Mouse (Mus musculus): ENCODE results near the gene Tspan18. TPM values are rescaled to one million over a fixed set of nuclear protein-coding genes. Genes with fewer than 3 reads are reported as not detected.

Gene Tspan18
- polyA plus RNA-seq, 1 experiment from 2014 or later = 47.9 TPM

DNA sequence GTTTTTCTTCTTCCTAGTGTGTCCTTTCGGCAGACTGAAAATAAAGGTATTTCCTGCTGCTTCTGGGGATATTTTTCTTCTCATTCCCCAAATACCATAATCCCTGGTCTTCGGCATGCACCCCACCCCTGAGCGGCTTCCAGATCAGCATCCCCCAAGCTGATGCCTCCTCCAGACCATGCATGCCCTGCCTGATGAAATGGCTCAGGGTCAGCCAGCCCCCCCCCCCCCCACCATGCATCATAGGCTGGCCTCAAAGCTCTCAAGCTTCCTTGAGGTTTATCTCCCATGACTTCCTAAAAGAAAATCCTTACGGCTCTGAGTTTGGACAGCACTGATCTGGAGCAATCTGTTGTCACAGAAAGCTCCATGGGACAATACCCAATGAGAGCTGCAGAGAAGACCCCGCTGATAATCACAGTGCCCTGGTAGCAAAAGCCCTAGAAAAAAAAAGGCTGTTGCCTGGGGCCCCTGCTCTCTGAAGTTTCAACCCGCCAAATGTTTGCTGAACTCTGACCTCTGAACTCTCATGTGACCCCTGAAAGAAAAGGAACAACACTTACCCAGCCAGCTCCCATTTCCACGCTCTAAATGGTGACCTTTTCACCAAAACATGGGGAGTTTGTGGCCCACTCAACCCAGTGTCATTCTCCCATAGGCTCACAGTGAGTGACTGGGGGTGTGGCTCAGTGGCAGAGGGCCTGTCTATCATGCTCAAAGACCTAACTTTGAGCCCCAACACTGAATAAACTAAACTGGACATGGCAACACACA lies 43.8 kb downstream of the Tspan18 start:
- Histone ChIP-seq H3K27ac (ENCODE audit: low read depth, low read length) (peak overlapping the region; percentile 78), H3K4me1 (ENCODE audit: control insufficient read depth, insufficient read depth, low read length) (peaks cover 65% of the 10 kb centered on the region), H3K36me3 (ENCODE audit: control insufficient read depth, insufficient read depth, low read length) (peaks cover 2% of the 10 kb centered on the region; the same call in 1 of the 2 replicates), H3K4me3 (ENCODE audit: low read depth, low read length) (no peak overlapping the region), H3K4me2 (no peak overlapping the region), H3K27me3 (ENCODE audit: control insufficient read depth, insufficient read depth, low read length) (no peaks in the 10 kb centered on the region), H3K9me3 (ENCODE audit: control insufficient read depth, low read length) (no peaks in the 10 kb centered on the region), H3K9ac (ENCODE audit: low read length) (no peak overlapping the region; the same call in 1 of the 2 replicates)
- DNase-seq (ENCODE audit: low spot score, missing footprints) (peak; percentile 93), ATAC-seq (ENCODE audit: low FRiP score) (peak; percentile 60)
- WGBS = 11% methylated on average over 7 of the region's 7 CpGs

DNA sequence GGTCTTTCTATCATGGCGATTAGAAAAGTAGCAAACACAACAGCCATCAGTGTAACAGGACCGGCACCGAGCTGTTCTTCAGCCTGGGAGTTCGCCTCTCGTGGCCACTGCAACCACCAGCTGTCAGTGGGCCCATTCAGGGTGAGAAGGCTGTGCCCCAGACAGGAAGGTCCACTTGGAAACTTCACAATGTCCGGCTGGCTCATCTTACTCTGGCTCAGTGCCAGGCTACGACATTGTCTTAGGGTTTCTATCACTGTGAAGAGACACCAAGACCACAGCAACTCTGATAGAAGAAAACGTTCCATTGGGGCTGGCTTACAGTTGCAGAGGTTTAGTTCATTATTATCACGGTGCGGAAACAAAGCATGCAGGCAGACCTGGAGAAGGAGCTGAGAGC lies 45.1 kb downstream of the Tspan18 start:
- Histone ChIP-seq H3K4me1 (ENCODE audit: control insufficient read depth, insufficient read depth, low read length) (peaks cover 79% of the 10 kb centered on the region), H3K4me3 (ENCODE audit: low read depth, low read length) (no peak overlapping the region), H3K4me2 (no peak overlapping the region), H3K9me3 (ENCODE audit: control insufficient read depth, low read length) (no peaks in the 10 kb centered on the region), H3K9ac (ENCODE audit: low read length) (no peak overlapping the region), H3K36me3 (ENCODE audit: control insufficient read depth, insufficient read depth, low read length) (peaks cover 2% of the 10 kb centered on the region; the same call in 1 of the 2 replicates), H3K27ac (ENCODE audit: low read depth, low read length) (no peak overlapping the region), H3K27me3 (ENCODE audit: control insufficient read depth, insufficient read depth, low read length) (no peaks in the 10 kb centered on the region)
- ATAC-seq (ENCODE audit: low FRiP score) (no peak), DNase-seq (ENCODE audit: low spot score, missing footprints) (no peak)
- 80% methylated on average over 10 of the region's 10 CpGs for WGBS

DNA sequence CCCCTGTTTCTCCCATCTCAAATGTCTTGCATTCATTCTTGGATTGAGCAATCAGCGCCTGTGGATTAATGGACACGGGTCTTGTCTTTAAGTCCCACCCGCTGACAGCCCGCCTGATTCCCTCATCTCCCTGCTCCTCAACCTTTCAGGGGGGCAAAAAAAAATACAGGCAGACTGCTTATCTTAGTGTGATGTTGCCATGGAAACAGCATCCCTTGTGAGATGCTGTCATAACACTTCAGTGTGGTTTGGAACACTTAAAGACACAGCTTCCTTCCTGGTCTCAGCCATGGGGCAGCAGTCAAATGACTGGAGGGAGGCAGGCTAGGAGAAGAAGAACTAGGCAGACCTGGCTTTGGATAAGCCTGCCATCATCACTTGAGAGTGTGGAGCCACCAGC lies 47.0 kb downstream of the Tspan18 start:
- H3K9me3 ChIP-seq (ENCODE audit: control insufficient read depth, low read length) = no peaks in the 10 kb centered on the region
- H3K4me3 ChIP-seq (ENCODE audit: low read depth, low read length) = no peak overlapping the region
- H3K27ac ChIP-seq (ENCODE audit: low read depth, low read length) = peak overlapping the region; percentile 26
- H3K4me1 ChIP-seq (ENCODE audit: control insufficient read depth, insufficient read depth, low read length) = peaks cover 93% of the 10 kb centered on the region
- no peaks in the 10 kb centered on the region for H3K36me3 ChIP-seq (ENCODE audit: control insufficient read depth, insufficient read depth, low read length)
- peak overlapping the region; percentile 24; the same call in 1 of the 2 replicates for H3K9ac ChIP-seq (ENCODE audit: low read length)
- no peak for ATAC-seq (ENCODE audit: low FRiP score)
- no peak for DNase-seq (ENCODE audit: low spot score, missing footprints)
- no peaks in the 10 kb centered on the region for H3K27me3 ChIP-seq (ENCODE audit: control insufficient read depth, insufficient read depth, low read length)
- 15% methylated on average over 4 of the region's 4 CpGs for WGBS
- H3K4me2 ChIP-seq = no peak overlapping the region

DNA sequence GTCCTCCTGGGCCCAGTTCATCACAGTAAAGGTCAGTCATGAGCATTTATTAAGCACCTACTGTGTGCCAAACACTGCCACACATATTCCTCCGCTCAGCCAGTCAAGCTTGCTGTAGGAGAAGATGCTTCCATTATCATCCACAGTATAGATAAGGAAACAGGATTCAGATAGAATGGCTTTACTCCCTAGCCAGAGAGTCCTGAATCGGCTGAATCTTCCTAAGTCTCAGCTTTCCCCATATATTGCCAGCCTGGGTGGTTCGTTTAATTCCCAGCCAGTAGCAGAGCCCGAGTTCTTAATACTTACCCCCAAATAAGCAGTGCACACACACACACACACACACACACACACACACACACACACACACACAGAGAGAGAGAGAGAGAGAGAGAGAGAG lies 47.6 kb downstream of the Tspan18 start:
- ATAC-seq (ENCODE audit: low FRiP score) (no peak), DNase-seq (ENCODE audit: low spot score, missing footprints) (no peak)
- Histone ChIP-seq H3K9me3 (ENCODE audit: control insufficient read depth, low read length) (no peaks in the 10 kb centered on the region), H3K4me3 (ENCODE audit: low read depth, low read length) (no peak overlapping the region), H3K36me3 (ENCODE audit: control insufficient read depth, insufficient read depth, low read length) (no peaks in the 10 kb centered on the region), H3K4me2 (no peak overlapping the region), H3K4me1 (ENCODE audit: control insufficient read depth, insufficient read depth, low read length) (peaks cover 93% of the 10 kb centered on the region), H3K27me3 (ENCODE audit: control insufficient read depth, insufficient read depth, low read length) (no peaks in the 10 kb centered on the region), H3K27ac (ENCODE audit: low read depth, low read length) (peak overlapping the region; percentile 26), H3K9ac (ENCODE audit: low read length) (peak overlapping the region; percentile 24; the same call in 1 of the 2 replicates)
- 38% methylated on average over 4 of the region's 4 CpGs for WGBS

DNA sequence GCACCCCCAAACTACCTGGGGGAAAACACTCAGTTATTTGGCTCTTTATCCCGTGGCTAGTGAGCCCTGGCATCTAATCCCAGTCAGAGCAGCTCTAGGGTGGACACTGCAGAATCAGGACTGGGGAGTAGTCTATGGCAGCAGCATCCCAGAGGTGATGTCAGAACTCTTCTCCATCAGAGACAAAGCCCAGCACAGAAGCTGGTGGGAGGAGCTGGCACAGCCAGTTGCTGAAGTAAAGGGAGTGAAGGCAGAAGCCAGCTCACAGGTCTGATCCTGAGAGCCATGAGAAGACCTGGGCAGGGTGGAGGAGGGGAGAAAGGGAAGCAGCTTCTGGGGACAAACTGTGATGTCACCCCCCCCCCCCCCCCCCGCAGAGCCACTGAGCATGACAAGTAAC lies 48.0 kb downstream of the Tspan18 start:
- peak; percentile 87 for DNase-seq (ENCODE audit: low spot score, missing footprints)
- H3K27me3 ChIP-seq (ENCODE audit: control insufficient read depth, insufficient read depth, low read length) = no peaks in the 10 kb centered on the region
- H3K9me3 ChIP-seq (ENCODE audit: control insufficient read depth, low read length) = no peaks in the 10 kb centered on the region
- no peak overlapping the region for H3K4me2 ChIP-seq
- H3K9ac ChIP-seq (ENCODE audit: low read length) = no peak overlapping the region; the same call in 1 of the 2 replicates
- WGBS = 38% methylated on average over 1 of the region's 2 CpGs
- peak overlapping the region; percentile 26; the same call in 1 of the 2 replicates for H3K27ac ChIP-seq (ENCODE audit: low read depth, low read length)
- H3K4me1 ChIP-seq (ENCODE audit: control insufficient read depth, insufficient read depth, low read length) = peaks cover 89% of the 10 kb centered on the region
- no peaks in the 10 kb centered on the region for H3K36me3 ChIP-seq (ENCODE audit: control insufficient read depth, insufficient read depth, low read length)
- no peak overlapping the region for H3K4me3 ChIP-seq (ENCODE audit: low read depth, low read length)
- no peak for ATAC-seq (ENCODE audit: low FRiP score)

DNA sequence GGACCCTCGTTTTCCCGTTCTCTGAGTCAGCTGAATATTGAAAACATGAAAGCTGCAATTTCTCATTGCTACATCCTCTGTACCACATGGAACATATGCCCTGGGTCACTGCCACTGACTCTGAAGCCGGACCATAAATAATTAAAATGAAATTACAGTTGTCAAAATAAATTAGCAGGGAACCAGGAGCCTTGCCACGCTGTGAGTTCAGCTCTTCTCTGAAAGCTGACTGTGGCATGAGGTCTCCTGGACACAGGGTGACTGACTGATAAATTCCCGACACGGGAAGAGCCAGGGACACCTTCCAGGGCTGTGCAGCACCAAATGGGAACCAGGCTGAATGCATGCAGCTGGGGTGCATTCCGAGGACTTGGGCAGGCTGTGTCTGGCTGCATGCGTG lies 48.5 kb downstream of the Tspan18 start:
- 54% methylated on average over 8 of the region's 8 CpGs for WGBS
- Histone ChIP-seq H3K9ac (ENCODE audit: low read length) (no peak overlapping the region; the same call in 1 of the 2 replicates), H3K27me3 (ENCODE audit: control insufficient read depth, insufficient read depth, low read length) (no peaks in the 10 kb centered on the region), H3K27ac (ENCODE audit: low read depth, low read length) (peak overlapping the region; percentile 17; the same call in 1 of the 2 replicates), H3K4me1 (ENCODE audit: control insufficient read depth, insufficient read depth, low read length) (peaks cover 86% of the 10 kb centered on the region), H3K9me3 (ENCODE audit: control insufficient read depth, low read length) (no peaks in the 10 kb centered on the region), H3K4me3 (ENCODE audit: low read depth, low read length) (no peak overlapping the region), H3K36me3 (ENCODE audit: control insufficient read depth, insufficient read depth, low read length) (no peaks in the 10 kb centered on the region), H3K4me2 (no peak overlapping the region)
- ATAC-seq (ENCODE audit: low FRiP score) (no peak), DNase-seq (ENCODE audit: low spot score, missing footprints) (peak; percentile 89)

DNA sequence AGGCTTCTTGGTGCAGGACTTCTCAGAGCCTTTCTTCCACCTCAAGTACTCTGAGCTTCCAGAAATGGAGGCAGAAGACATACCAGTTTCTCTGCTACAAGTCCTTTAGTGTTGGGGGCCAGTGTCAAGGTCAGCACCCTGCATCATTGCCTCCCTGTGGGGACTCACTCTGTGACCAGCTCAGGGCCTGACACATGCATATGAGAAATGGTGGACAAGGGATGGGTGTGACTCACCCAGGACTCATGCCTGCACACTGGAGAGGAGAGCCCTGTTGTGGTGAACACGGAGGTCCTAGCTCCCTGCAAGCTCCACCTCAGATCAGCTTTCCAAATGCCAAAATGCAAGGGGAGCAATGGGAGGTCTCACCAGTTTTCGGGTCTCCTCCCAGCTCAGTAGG lies 49.7 kb downstream of the Tspan18 start:
- no peaks in the 10 kb centered on the region for H3K27me3 ChIP-seq (ENCODE audit: control insufficient read depth, insufficient read depth, low read length)
- ATAC-seq (ENCODE audit: low FRiP score) (no peak), DNase-seq (ENCODE audit: low spot score, missing footprints) (no peak)
- WGBS = 64% methylated on average over 2 of the region's 2 CpGs
- no peaks in the 10 kb centered on the region for H3K9me3 ChIP-seq (ENCODE audit: control insufficient read depth, low read length)
- H3K9ac ChIP-seq (ENCODE audit: low read length) = peak overlapping the region; percentile 16; the same call in 1 of the 2 replicates
- no peak overlapping the region for H3K4me3 ChIP-seq (ENCODE audit: low read depth, low read length)
- H3K4me2 ChIP-seq = 0 out of 2 replicates have a peak overlapping the region, but pooled peaks have one; percentile 11
- H3K36me3 ChIP-seq (ENCODE audit: control insufficient read depth, insufficient read depth, low read length) = no peaks in the 10 kb centered on the region
- H3K4me1 ChIP-seq (ENCODE audit: control insufficient read depth, insufficient read depth, low read length) = peaks cover 87% of the 10 kb centered on the region
- peak overlapping the region; percentile 91 for H3K27ac ChIP-seq (ENCODE audit: low read depth, low read length)

DNA sequence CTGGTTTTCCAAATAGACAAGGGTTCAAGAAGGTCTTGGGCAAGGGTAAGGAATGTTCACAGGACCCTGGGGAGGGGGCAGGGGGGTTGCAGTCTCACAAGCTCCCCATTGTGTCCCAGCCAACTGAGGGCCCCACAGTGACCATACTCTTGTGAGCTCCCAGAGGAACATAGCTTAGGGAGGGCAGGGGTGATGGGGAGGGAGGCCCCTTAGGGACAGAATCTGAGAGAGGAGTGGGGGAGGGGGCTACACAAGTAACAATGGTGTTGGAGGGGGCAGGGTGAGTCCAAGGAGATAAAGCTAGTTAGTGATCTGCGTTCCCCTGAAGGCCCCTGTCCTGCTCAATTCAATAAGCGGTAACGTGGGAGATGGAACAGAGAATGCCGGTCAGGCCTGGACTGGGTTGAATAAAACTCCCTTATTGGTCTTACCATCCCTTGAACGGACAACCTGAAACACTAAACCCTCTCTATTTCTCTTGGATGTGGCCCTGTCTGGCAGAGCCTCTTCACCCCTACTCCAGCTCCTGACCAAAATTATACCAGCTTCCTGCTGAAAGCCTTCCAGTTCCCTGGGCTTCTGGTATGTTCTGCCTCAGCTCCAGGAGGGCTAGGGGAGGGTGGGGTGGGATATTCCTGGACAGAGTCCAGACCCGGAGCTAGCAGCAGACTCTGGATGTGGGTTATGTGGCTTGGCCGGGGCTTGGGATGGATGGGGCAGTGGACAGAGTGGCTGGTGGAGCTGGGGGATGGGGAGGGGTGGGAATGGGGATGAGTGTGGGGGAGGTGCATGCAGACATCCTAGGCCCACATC lies 50.6 kb downstream of the Tspan18 start:
- H3K4me1 ChIP-seq (ENCODE audit: control insufficient read depth, insufficient read depth, low read length) = peaks cover 88% of the 10 kb centered on the region
- DNase-seq (ENCODE audit: low spot score, missing footprints) (peak; percentile 94), ATAC-seq (ENCODE audit: low FRiP score) (peak; percentile 56)
- no peak overlapping the region for H3K4me3 ChIP-seq (ENCODE audit: low read depth, low read length)
- no peak overlapping the region for H3K9ac ChIP-seq (ENCODE audit: low read length)
- H3K27me3 ChIP-seq (ENCODE audit: control insufficient read depth, insufficient read depth, low read length) = no peaks in the 10 kb centered on the region
- peak overlapping the region; percentile 13; the same call in 1 of the 2 replicates for H3K4me2 ChIP-seq
- H3K9me3 ChIP-seq (ENCODE audit: control insufficient read depth, low read length) = no peaks in the 10 kb centered on the region
- H3K36me3 ChIP-seq (ENCODE audit: control insufficient read depth, insufficient read depth, low read length) = no peaks in the 10 kb centered on the region
- peak overlapping the region; percentile 91 for H3K27ac ChIP-seq (ENCODE audit: low read depth, low read length)
- 10% methylated on average over 7 of the region's 7 CpGs for WGBS

DNA sequence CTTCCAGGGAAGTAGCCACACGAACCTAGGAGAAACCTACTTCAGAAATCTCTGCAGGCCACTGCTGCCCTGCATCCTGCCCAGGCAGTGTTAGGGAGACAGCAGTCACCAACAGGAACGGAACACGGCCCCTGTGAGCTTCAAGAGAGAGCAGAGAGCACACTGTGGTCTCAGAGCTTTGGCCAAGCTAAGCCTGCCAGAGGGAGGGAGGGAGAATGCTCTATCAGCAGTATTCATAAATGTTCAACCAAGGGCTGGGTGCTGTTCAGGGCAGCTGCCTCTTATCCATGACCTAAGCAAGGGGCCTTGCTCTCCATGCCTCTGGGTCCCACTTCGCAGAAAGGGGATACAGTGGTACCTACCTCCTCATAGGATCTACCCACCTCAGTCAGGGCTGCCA lies 51.7 kb downstream of the Tspan18 start:
- Histone ChIP-seq H3K27ac (ENCODE audit: low read depth, low read length) (peak overlapping the region; percentile 91), H3K9me3 (ENCODE audit: control insufficient read depth, low read length) (no peaks in the 10 kb centered on the region), H3K9ac (ENCODE audit: low read length) (no peak overlapping the region; the same call in 1 of the 2 replicates), H3K4me3 (ENCODE audit: low read depth, low read length) (no peak overlapping the region), H3K4me2 (no peak overlapping the region), H3K4me1 (ENCODE audit: control insufficient read depth, insufficient read depth, low read length) (peaks cover 92% of the 10 kb centered on the region), H3K36me3 (ENCODE audit: control insufficient read depth, insufficient read depth, low read length) (no peaks in the 10 kb centered on the region), H3K27me3 (ENCODE audit: control insufficient read depth, insufficient read depth, low read length) (no peaks in the 10 kb centered on the region)
- WGBS = 87% methylated on average over 4 of the region's 4 CpGs
- DNase-seq (ENCODE audit: low spot score, missing footprints) (no peak), ATAC-seq (ENCODE audit: low FRiP score) (no peak)

Data from midbrain, embryonic 11.5 days (tissue).